Mouse (Mus musculus): ENCODE results near the gene Lysmd4.

DNA sequence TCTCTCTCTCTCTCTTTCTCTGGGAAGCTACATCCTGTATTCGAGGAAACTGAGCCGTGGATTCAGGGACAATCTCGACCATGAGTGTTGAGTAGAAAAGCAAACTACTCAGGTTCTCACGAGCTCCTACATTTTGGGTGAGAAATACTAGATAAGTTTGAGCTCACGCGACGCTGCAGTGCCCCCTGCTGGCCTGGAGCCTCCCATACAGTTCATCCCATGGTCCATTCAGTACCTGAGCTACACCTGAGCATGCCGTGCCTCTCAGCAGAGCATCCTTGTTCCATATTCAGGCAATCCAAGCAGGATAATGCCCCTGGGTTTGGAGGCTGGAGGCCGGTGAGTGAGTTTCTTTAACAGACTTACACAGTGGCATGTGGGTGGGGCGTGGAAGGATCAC lies 22.9 kb upstream of the Lysmd4 start:
- peak; percentile 85 for TF ChIP-seq CTCF (IDR thresholded peaks at IDR 0.05; ENCODE audit: low read depth)
- TF ChIP-seq EP300 (IDR thresholded peaks at IDR 0.05; ENCODE audit: low read depth): no peak

Data from liver, postnatal 0 days (tissue).